ENCODE assay signal across 8 mouse cellular contexts in the genomic region with DNA sequence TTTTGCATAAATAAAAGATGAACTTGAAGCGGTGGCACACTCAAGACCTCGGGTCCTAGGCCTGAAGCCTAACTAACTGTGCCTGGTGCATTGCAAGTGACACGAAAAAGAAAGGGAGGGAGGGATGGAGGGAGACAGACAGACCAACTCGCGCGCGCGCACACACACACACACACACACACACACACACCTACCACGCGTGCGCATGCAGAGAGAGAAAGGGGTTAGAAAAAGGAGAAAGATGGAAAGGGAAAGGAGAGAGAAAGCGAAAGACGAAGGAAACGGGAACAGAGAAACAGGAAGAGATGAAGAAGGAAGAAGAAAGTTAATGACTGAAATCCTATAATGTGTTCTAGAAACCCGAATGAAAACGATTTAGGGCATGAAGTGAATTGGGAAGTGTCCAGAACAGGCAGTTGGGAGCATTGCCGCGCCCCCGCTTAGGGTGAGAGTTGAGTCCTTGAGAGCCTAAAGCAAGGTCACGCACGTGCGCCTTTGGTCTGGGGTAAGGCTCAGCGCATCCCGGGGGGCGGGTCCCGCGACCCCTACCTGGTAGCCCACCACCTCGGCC. TPM values are rescaled to one million over a fixed set of nuclear protein-coding genes. Genes with fewer than 3 reads are reported as not detected.
A peak's percentile ranks its signal among the peaks of the same experiment; 100 is the strongest.
DNase-seq lines count a peak whose midpoint lies in the region; ATAC-seq and TF ChIP-seq lines count a peak whose summit lies in the region.

No protein-coding gene starts in this region.

- peak; percentile 47; the same call in 1 of the 2 replicates for ATAC-seq in cerebellum, adult (ENCODE audit: insufficient number of reproducible peaks, low FRiP score, low TSS enrichment)
- ATAC-seq in erythroblast, adult 5-6 weeks (replicated peaks; ENCODE audit: low FRiP score, poor library complexity, severe bottlenecking): peak; percentile 11
- peak; percentile 41; the same call in 1 of the 2 replicates for ATAC-seq in hindbrain, embryonic 14.5 days (ENCODE audit: low FRiP score)
- peak; percentile 17; the same call in 1 of the 2 replicates for ATAC-seq in megakaryocyte progenitor cell, adult 5-6 weeks (replicated peaks; ENCODE audit: poor library complexity)

- H3K27ac ChIP-seq in bone marrow, adult 2 months (ENCODE audit: control insufficient read depth, insufficient read depth, low read depth, low read length, poor library complexity): peak overlapping the region; percentile 96
- peak overlapping the region; percentile 97 for H3K27ac ChIP-seq in hindbrain, embryonic 14.5 days

- peak overlapping the region; percentile 97 for H3K4me2 ChIP-seq in hindbrain, embryonic 14.5 days (replicated peaks)

- no peak for DNase-seq in cerebellum, adult 11-12 months
- peak; percentile 55 for DNase-seq in hindbrain, embryonic 14.5 days (ENCODE audit: low spot score)
- DNase-seq in left cerebral cortex, postnatal 10 days (ENCODE audit: extremely low spot score in 1 of 2, low spot score in 2 of 2): peak; percentile 34 to 48
- DNase-seq in right cerebral cortex, postnatal 4 days: peak; percentile 41

- H3K36me3 ChIP-seq in hindbrain, embryonic 14.5 days (replicated peaks; ENCODE audit: control insufficient read depth, insufficient read depth): peaks cover 10% of the 10 kb centered on the region

- no peak for TF ChIP-seq CTCF in bone marrow, adult 2 months (IDR thresholded peaks at IDR 0.05; ENCODE audit: control insufficient read depth, insufficient read depth, low read length)

- peak overlapping the region; percentile 96 for H3K9ac ChIP-seq in hindbrain, embryonic 14.5 days

- H3K27me3 ChIP-seq in hindbrain, embryonic 14.5 days (ENCODE audit: control insufficient read depth, insufficient read depth, low read length): no peaks in the 10 kb centered on the region

- intact Hi-C loops in left cerebral cortex, postnatal 10 days (cut with DNase I): no loop called here

- 0 out of 2 replicates have a peak, but pooled peaks have one; percentile 22 for TF ChIP-seq POLR2A in bone marrow, adult 2 months (IDR thresholded peaks at IDR 0.05; ENCODE audit: borderline replicate concordance, control insufficient read depth, low read depth, low read length)

- no peaks in the 10 kb centered on the region for H3K9me3 ChIP-seq in hindbrain, embryonic 14.5 days (ENCODE audit: control insufficient read depth, low read length)

- peak overlapping the region; percentile 68 for H3K4me3 ChIP-seq in bone marrow, adult 2 months (replicated peaks; ENCODE audit: control insufficient read depth, low read depth, low read length)
- peak overlapping the region; percentile 74 for H3K4me3 ChIP-seq in hindbrain, embryonic 14.5 days (replicated peaks; ENCODE audit: low read length)

- H3K4me1 ChIP-seq in bone marrow, adult 2 months (ENCODE audit: control insufficient read depth, insufficient read depth, low read length): peaks cover 4% of the 10 kb centered on the region; the same call in 1 of the 2 replicates
- H3K4me1 ChIP-seq in hindbrain, embryonic 14.5 days (replicated peaks; ENCODE audit: control insufficient read depth, insufficient read depth, low read length): peaks cover 13% of the 10 kb centered on the region

- 4% methylated on average over 28 of the region's 28 CpGs for WGBS in bone marrow, adult 2 months
- WGBS in hindbrain, embryonic 14.5 days: 4% methylated on average over 28 of the region's 28 CpGs

RNA-seq across cellular contexts. Expression of gene Nudt19, which starts 1.4 kb away (rescaled TPM):
- 29.6 and 39.4 TPM in 2 replicates for polyA plus RNA-seq in bone marrow, adult 2 months (2011; ENCODE audit: insufficient read depth, insufficient read length, low replicate concordance, missing spikeins)
- 55.3 and 55.8 TPM in 2 replicates for total RNA-seq in erythroblast, adult 5-6 weeks (2015; ENCODE audit: low replicate concordance)
- 10.0 and 24.4 TPM in 2 replicates for total RNA-seq in erythroblast, adult 5-6 weeks (2017; ENCODE audit: low replicate concordance)
- 116 and 121 TPM in 2 replicates for polyA plus RNA-seq in hindbrain, embryonic 14.5 days (2014; fragmentation: Nextera tagmentation; extraction: Ambion mirVana)
- total RNA-seq in left cerebral cortex, postnatal 10 days (2021): 10 to 100 TPM; 66.7 to 81.4 TPM
- 120 and 124 TPM in 2 replicates for total RNA-seq in megakaryocyte progenitor cell, adult 5-6 weeks (2015)
- total RNA-seq in megakaryocyte progenitor cell, adult 5-6 weeks (2017): 41.1 and 61.3 TPM in 2 replicates

RNA-seq across cellular contexts. Expression of gene Tdrd12, which starts 17.1 kb away (rescaled TPM):
- 2.3 TPM in 1 of 2 replicates, not detected in the other for polyA plus RNA-seq in bone marrow, adult 2 months (2011; ENCODE audit: insufficient read depth, insufficient read length, low replicate concordance, missing spikeins)
- total RNA-seq in erythroblast, adult 5-6 weeks (2015; ENCODE audit: low replicate concordance): not detected in 2 replicates
- total RNA-seq in erythroblast, adult 5-6 weeks (2017; ENCODE audit: low replicate concordance): 0.94 TPM in 1 of 2 replicates, not detected in the other
- 0.53 and 0.59 TPM in 2 replicates for polyA plus RNA-seq in hindbrain, embryonic 14.5 days (2014; fragmentation: Nextera tagmentation; extraction: Ambion mirVana)
- total RNA-seq in left cerebral cortex, postnatal 10 days (2021): under 1 TPM; 0.63 to 0.79 TPM
- total RNA-seq in megakaryocyte progenitor cell, adult 5-6 weeks (2015): 0.20 and 0.49 TPM in 2 replicates
- 0.68 TPM in 1 of 2 replicates, not detected in the other for total RNA-seq in megakaryocyte progenitor cell, adult 5-6 weeks (2017)

RNA-seq across cellular contexts. Expression of gene Rgs9bp, which starts 30.7 kb away (rescaled TPM):
- polyA plus RNA-seq in bone marrow, adult 2 months (2011; ENCODE audit: insufficient read depth, insufficient read length, low replicate concordance, missing spikeins): 0.29 and 0.45 TPM in 2 replicates
- 0.42 and 1.7 TPM in 2 replicates for total RNA-seq in erythroblast, adult 5-6 weeks (2015; ENCODE audit: low replicate concordance)
- 0.14 and 0.68 TPM in 2 replicates for total RNA-seq in erythroblast, adult 5-6 weeks (2017; ENCODE audit: low replicate concordance)
- polyA plus RNA-seq in hindbrain, embryonic 14.5 days (2014; fragmentation: Nextera tagmentation; extraction: Ambion mirVana): 0.04 and 0.17 TPM in 2 replicates
- total RNA-seq in left cerebral cortex, postnatal 10 days (2021): 1 to 10 TPM; 1.7 to 3.2 TPM
- total RNA-seq in megakaryocyte progenitor cell, adult 5-6 weeks (2015): 0.93 and 1.2 TPM in 2 replicates
- total RNA-seq in megakaryocyte progenitor cell, adult 5-6 weeks (2017): 0.92 and 1.0 TPM in 2 replicates

RNA-seq across cellular contexts. Expression of gene Ankrd27, which starts 31.4 kb away (rescaled TPM):
- 12.8 and 20.7 TPM in 2 replicates for polyA plus RNA-seq in bone marrow, adult 2 months (2011; ENCODE audit: insufficient read depth, insufficient read length, low replicate concordance, missing spikeins)
- total RNA-seq in erythroblast, adult 5-6 weeks (2015; ENCODE audit: low replicate concordance): 11.5 and 35.4 TPM in 2 replicates
- 12.3 and 20.6 TPM in 2 replicates for total RNA-seq in erythroblast, adult 5-6 weeks (2017; ENCODE audit: low replicate concordance)
- polyA plus RNA-seq in hindbrain, embryonic 14.5 days (2014; fragmentation: Nextera tagmentation; extraction: Ambion mirVana): 18.7 and 21.6 TPM in 2 replicates
- 10 to 100 TPM; 42.8 to 50.3 TPM for total RNA-seq in left cerebral cortex, postnatal 10 days (2021)
- total RNA-seq in megakaryocyte progenitor cell, adult 5-6 weeks (2015): 37.5 and 44.2 TPM in 2 replicates
- total RNA-seq in megakaryocyte progenitor cell, adult 5-6 weeks (2017): 55.8 and 57.1 TPM in 2 replicates
